Mouse (Mus musculus) stomach, postnatal 0 days (tissue): Measurements from ENCODE around the gene Gatb. TPM values are rescaled to one million over a fixed set of nuclear protein-coding genes. Genes with fewer than 3 reads are reported as not detected.

ENCODE experiments used
- ATAC-seq: fragments of 200-750 bp; cut with Nextera tagmentation; 2 replicates; pipeline ENCODE4 v1.8.0; 2017; ENCODE audit not compliant: low FRiP score, low TSS enrichment
- DNase-seq: peaks from one replicate; pipeline ENCODE4 v3.0.0-alpha.2; 2016; ENCODE audit warnings: low spot score
- H3K27ac ChIP-seq: fragments of 300-500 bp; sonication (generic); replicated peaks from 2 replicates; pipeline ENCODE4 v1.5.1; 2014; ENCODE audit warnings: mild to moderate bottlenecking, control low read depth
- H3K27me3 ChIP-seq: fragments of 300-500 bp; sonication (generic); 2 replicates; pipeline ENCODE4 v1.6.1; 2014; ENCODE audit warnings: low read length; ENCODE audit not compliant: control insufficient read depth, insufficient read depth
- H3K36me3 ChIP-seq: fragments of 300-500 bp; sonication (generic); 2 replicates; pipeline ENCODE4 v1.6.1; 2014; ENCODE audit warnings: low read length, mixed read lengths; ENCODE audit not compliant: control insufficient read depth, insufficient read depth
- H3K4me1 ChIP-seq: fragments of 300-500 bp; sonication (generic); replicated peaks from 2 replicates; pipeline ENCODE4 v1.6.1; 2014; ENCODE audit warnings: antibody characterized with exemption; ENCODE audit not compliant: control insufficient read depth, insufficient read depth
- H3K4me2 ChIP-seq: fragments of 300-500 bp; sonication (generic); replicated peaks from 2 replicates; pipeline ENCODE4 v1.6.1; 2014; ENCODE audit warnings: low read depth, mild to moderate bottlenecking, control low read depth, moderate library complexity
- H3K4me3 ChIP-seq: fragments of 300-500 bp; sonication (generic); 2 replicates; pipeline ENCODE4 v1.5.1; 2014; ENCODE audit warnings: low read depth, low read length, control low read depth
- H3K9ac ChIP-seq: fragments of 300-500 bp; sonication (generic); 2 replicates; pipeline ENCODE4 v1.6.1; 2014; ENCODE audit warnings: mild to moderate bottlenecking, low read length, control low read depth, mixed read lengths
- H3K9me3 ChIP-seq: fragments of 300-500 bp; sonication (generic); 2 replicates; pipeline ENCODE4 v1.6.1; 2016; ENCODE audit warnings: low read length; ENCODE audit not compliant: control insufficient read depth
- CTCF ChIP-seq: IDR thresholded peaks from 2 replicates; pipeline ENCODE4 v1.5.1; 2016; ENCODE audit warnings: antibody characterized with exemption, low read depth, mild to moderate bottlenecking, moderate library complexity
- EP300 ChIP-seq: optimal IDR thresholded peaks from 2 replicates; pipeline ENCODE3; 2016; ENCODE audit warnings: antibody characterized with exemption
- WGBS: fragments of 180-500 bp; shearing (Covaris S2); extraction: QIAGEN DNeasy Blood & Tissue Kit; methylation state at CpG from one replicate; pipeline ENCODE4 v1.1.7; 2014; 5-methylcytosine and 5-hydroxymethylcytosine counted together
- polyA plus RNA-seq: library from polyadenylated mRNA; unstranded; fragments of >200 nt; fragmentation: Nextera tagmentation; extraction: Ambion mirVana; gene quantifications from 2 replicates; pipeline ENCODE4 v1.2.1, GENCODE M21; 2015

Gene Gatb
- polyA plus RNA-seq, 1 experiment from 2014 or later, result 14.3 TPM

GRCm38 (mm10) chr3:85664591-85665171 is 90.8 kb downstream of the Gatb start:
- 82% methylated on average over 10 of the region's 10 CpGs for WGBS
- H3K27me3 ChIP-seq, result no peaks in the 10 kb centered on the region
- no peak overlapping the region for H3K4me2 ChIP-seq
- H3K4me1 ChIP-seq, result no peaks in the 10 kb centered on the region
- H3K4me3 ChIP-seq, result no peak overlapping the region
- TF ChIP-seq EP300, result no peak
- no peak for TF ChIP-seq CTCF
- H3K9me3 ChIP-seq, result no peaks in the 10 kb centered on the region
- H3K36me3 ChIP-seq, result no peaks in the 10 kb centered on the region; the same call in 1 of the 2 replicates
- H3K27ac ChIP-seq, result no peak overlapping the region
- no peak for ATAC-seq
- H3K9ac ChIP-seq, result no peak overlapping the region
- DNase-seq, result no peak

- Histone ChIP-seq H3K27me3 (no peaks in the 10 kb centered on the region), H3K9ac (no peak overlapping the region), H3K4me2 (no peak overlapping the region), H3K4me1 (no peaks in the 10 kb centered on the region), H3K9me3 (no peaks in the 10 kb centered on the region), H3K4me3 (no peak overlapping the region), H3K27ac (no peak overlapping the region), H3K36me3 (no peaks in the 10 kb centered on the region; the same call in 1 of the 2 replicates)
- DNase-seq (no peak), ATAC-seq (peak; percentile 84)
- TF ChIP-seq EP300 (no peak), CTCF (no peak)
- WGBS, result 54% methylated on average over 3 of the region's 3 CpGs
Measured at GRCm38 (mm10) chr3:85666166-85666565, 92.2 kb downstream of the Gatb start.

GRCm38 (mm10) chr3:85666736-85667135 is 92.8 kb downstream of the Gatb start:
- DNase-seq (no peak), ATAC-seq (no peak)
- Histone ChIP-seq H3K4me1 (no peaks in the 10 kb centered on the region), H3K4me2 (no peak overlapping the region), H3K9ac (no peak overlapping the region), H3K36me3 (no peaks in the 10 kb centered on the region; the same call in 1 of the 2 replicates), H3K27ac (no peak overlapping the region), H3K9me3 (no peaks in the 10 kb centered on the region), H3K4me3 (no peak overlapping the region), H3K27me3 (no peaks in the 10 kb centered on the region)
- WGBS, result 48% methylated on average over 12 of the region's 12 CpGs
- TF ChIP-seq CTCF, result no peak
- no peak for TF ChIP-seq EP300

- Histone ChIP-seq H3K4me3 (no peak overlapping the region), H3K27ac (no peak overlapping the region), H3K4me2 (no peak overlapping the region), H3K36me3 (no peaks in the 10 kb centered on the region; the same call in 1 of the 2 replicates), H3K9ac (no peak overlapping the region), H3K27me3 (no peaks in the 10 kb centered on the region), H3K9me3 (no peaks in the 10 kb centered on the region), H3K4me1 (no peaks in the 10 kb centered on the region)
- ATAC-seq, result no peak
- 91% methylated on average over 6 of the region's 6 CpGs for WGBS
- DNase-seq, result no peak
- TF ChIP-seq CTCF (no peak), EP300 (no peak)
Measured at GRCm38 (mm10) chr3:85667683-85668082, 93.8 kb downstream of the Gatb start.

GRCm38 (mm10) chr3:85669844-85670243 is 95.9 kb downstream of the Gatb start:
- ATAC-seq, result no peak
- Histone ChIP-seq H3K27me3 (no peaks in the 10 kb centered on the region), H3K9ac (no peak overlapping the region), H3K9me3 (no peaks in the 10 kb centered on the region), H3K27ac (no peak overlapping the region), H3K4me2 (no peak overlapping the region), H3K36me3 (no peaks in the 10 kb centered on the region; the same call in 1 of the 2 replicates), H3K4me3 (no peak overlapping the region), H3K4me1 (no peaks in the 10 kb centered on the region)
- WGBS, result 84% methylated on average over 6 of the region's 6 CpGs
- no peak for DNase-seq
- TF ChIP-seq EP300 (no peak), CTCF (no peak)

GRCm38 (mm10) chr3:85677133-85677532 is 103.2 kb downstream of the Gatb start:
- no peak overlapping the region for H3K9ac ChIP-seq
- H3K4me2 ChIP-seq, result no peak overlapping the region
- TF ChIP-seq EP300, result no peak
- no peak for TF ChIP-seq CTCF
- H3K4me1 ChIP-seq, result no peaks in the 10 kb centered on the region
- H3K9me3 ChIP-seq, result no peaks in the 10 kb centered on the region
- no peaks in the 10 kb centered on the region for H3K36me3 ChIP-seq
- no peak overlapping the region for H3K4me3 ChIP-seq
- 63% methylated on average over 8 of the region's 8 CpGs for WGBS
- no peak overlapping the region for H3K27ac ChIP-seq
- no peak for DNase-seq
- no peak for ATAC-seq
- H3K27me3 ChIP-seq, result no peaks in the 10 kb centered on the region
